Mouse (Mus musculus) G1E (cell line): ENCODE measurements at regions not wholly inside any gene's neighbourhood (a gene's known extent, or its start where the extent isn't known, plus 50 kb on each side); places are given as distances from the start of the nearest gene placed in this dataset.

ENCODE experiments used
- CTCF ChIP-seq: IDR thresholded peaks from 2 replicates; pipeline ENCODE4 v1.5.1; 2012; ENCODE audit warnings: low read depth, low read length, inconsistent platforms, mixed read lengths
- GATA1 ChIP-seq: IDR thresholded peaks from 2 replicates; pipeline ENCODE4 v1.6.1; 2012; ENCODE audit warnings: borderline replicate concordance, low read length, inconsistent platforms, mixed read lengths
- GATA2 ChIP-seq: IDR thresholded peaks from 2 replicates; pipeline ENCODE4 v1.6.1; 2012; ENCODE audit warnings: low read depth, low read length, inconsistent platforms, borderline replicate concordance
- POLR2AphosphoS5 ChIP-seq: IDR thresholded peaks from 2 replicates; pipeline ENCODE4 v1.6.1; 2012; ENCODE audit warnings: low read depth, low read length, inconsistent platforms; ENCODE audit not compliant: insufficient replicate concordance
- TAL1 ChIP-seq: conservative IDR thresholded peaks from 2 replicates; pipeline ENCODE4 v1.6.1; 2012; ENCODE audit warnings: low read depth, low read length, inconsistent platforms, mixed read lengths

GRCm38 (mm10) chr2:45700578-45700977, 583.4 kb upstream of the Zeb2 start:
- TF ChIP-seq CTCF (no peak), GATA1 (no peak), TAL1 (no peak), POLR2AphosphoS5 (no peak), GATA2 (no peak)
